Mouse (Mus musculus): Measurements from ENCODE around the gene Oard1.

Gene Oard1

GRCm38 (mm10) chr17:48409380-48410298, at the start of gene Oard1, which contains the start of gene Nfya:
Gene Oard1, plus strand, starts transcription at chr17:48410014.
Gene Nfya, minus strand, starts transcription at chr17:48409906.
- peak; percentile 100 for DNase-seq (ENCODE audit: low read depth, low spot score)

- no peak for DNase-seq (ENCODE audit: low read depth, low spot score)
These were observed 49.4 kb upstream of the Oard1 start for GRCm38 (mm10) chr17:48360462-48360861.

- DNase-seq (ENCODE audit: low read depth, low spot score): no peak
These were observed 47.5 kb upstream of the Oard1 start for GRCm38 (mm10) chr17:48362346-48362745.

GRCm38 (mm10) chr17:48362966-48363365, 46.8 kb upstream of the Oard1 start:
- no peak for DNase-seq (ENCODE audit: low read depth, low spot score)

DNA sequence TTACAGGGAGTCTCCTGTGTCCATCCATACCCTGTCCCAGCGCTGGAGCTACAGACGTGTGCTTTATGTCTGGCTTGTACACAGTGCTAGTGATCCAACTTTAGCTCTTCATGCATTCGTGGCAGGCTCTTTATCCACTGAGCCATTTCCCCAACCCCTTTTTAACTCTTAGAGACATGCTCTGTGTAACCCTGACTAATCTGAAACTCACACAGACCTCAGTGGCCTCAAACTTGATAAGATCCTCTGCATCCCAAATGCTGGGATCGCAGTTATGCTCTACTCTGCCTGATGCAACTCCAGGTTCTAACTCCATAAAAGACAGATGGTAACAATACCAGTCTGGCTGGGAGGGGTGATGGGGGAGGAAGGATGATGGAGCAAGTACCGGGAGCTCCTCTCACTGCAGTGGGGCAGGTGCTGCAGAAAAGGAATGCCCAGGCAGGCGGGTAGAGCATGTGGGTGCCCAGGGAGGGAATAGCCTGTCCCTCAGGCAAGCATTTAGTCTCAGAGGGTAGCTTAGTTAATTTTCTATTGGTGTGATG, 46.3 kb upstream of the Oard1 start:
- DNase-seq (ENCODE audit: low read depth, low spot score): no peak

DNA sequence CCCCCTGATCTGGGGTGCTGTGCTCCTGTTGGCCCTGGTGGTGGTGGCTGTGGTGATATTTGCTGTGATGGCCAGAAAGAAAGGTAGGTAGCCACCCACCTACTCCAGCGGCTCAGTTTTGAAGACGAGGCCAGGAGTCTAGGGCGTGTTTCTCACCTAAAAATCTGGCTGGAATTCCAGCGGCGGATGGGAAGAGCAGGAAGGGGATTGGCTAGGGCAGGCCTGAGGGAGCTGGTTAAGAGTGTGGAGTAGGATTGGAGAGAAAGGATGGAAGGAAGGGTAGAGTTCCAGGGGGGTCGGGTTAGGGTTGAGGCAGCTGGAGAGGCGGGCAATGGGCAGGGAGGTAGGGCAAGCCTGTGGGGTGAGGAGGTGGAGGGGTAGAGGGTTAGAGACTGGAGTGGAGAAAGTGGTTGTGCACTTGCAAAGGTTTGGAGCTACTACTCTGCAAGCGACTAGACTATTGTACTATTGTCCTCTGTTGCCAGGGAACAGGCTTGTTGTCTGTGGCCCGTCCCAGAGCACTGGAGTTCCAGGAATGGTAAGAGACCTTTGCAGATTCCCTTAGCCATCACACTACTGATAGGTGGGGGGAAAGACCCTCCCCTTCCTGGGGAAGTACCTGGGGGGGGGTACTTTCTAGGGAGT, 44.2 kb upstream of the Oard1 start:
- DNase-seq (ENCODE audit: low read depth, low spot score): no peak

- no peak for DNase-seq (ENCODE audit: low read depth, low spot score)
These were observed 43.0 kb upstream of the Oard1 start for GRCm38 (mm10) chr17:48366806-48367205.

DNA sequence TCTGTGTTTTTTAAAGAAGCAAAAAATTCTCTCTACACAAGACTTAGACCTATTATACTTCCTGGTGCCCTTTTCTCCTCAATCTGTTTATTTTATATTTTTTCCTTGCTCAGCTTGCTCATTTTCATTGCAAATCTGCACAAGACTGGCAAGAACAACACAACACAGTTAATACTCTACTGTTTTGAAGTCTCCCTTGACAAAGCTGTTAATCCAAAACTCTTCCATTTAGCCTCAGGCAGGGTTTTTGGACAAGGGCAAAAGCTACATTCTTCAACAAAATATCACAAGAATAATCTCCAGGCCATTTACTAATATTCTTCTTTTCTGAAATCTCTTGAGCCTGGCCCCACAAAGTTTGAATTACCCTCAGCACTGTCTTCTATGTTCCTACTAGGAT, 38.2 kb upstream of the Oard1 start:
- DNase-seq (ENCODE audit: low read depth, low spot score): no peak

- DNase-seq (ENCODE audit: low read depth, low spot score): no peak
These were observed 36.8 kb upstream of the Oard1 start for GRCm38 (mm10) chr17:48372987-48373386.

GRCm38 (mm10) chr17:48376102-48376501, 33.7 kb upstream of the Oard1 start:
- DNase-seq (ENCODE audit: low read depth, low spot score): no peak

GRCm38 (mm10) chr17:48379050-48379449, 30.8 kb upstream of the Oard1 start:
- no peak for DNase-seq (ENCODE audit: low read depth, low spot score)

- no peak for DNase-seq (ENCODE audit: low read depth, low spot score)
These were observed 23.9 kb upstream of the Oard1 start for GRCm38 (mm10) chr17:48385786-48386461.

GRCm38 (mm10) chr17:48388666-48389065, 21.1 kb upstream of the Oard1 start:
- no peak for DNase-seq (ENCODE audit: low read depth, low spot score)

DNA sequence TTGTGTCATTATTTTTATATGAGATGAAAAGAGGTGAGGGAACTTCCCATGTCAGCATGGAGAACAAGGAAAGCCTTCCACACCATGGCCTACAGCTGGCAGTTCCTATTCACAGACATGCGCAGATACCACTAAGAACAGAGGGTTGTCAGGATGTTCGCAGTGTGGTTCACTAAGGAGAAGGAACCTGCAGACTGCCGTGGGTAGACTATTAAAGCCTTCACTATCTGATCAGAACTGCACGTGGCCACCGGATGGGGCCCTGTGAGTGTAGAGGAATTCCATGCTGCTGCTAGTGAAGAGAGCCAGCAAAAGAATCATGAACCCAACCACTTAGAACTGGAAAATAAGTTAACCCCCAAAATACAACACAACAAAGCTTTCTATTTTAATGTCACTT, 20.4 kb upstream of the Oard1 start:
- DNase-seq (ENCODE audit: low read depth, low spot score): no peak

DNA sequence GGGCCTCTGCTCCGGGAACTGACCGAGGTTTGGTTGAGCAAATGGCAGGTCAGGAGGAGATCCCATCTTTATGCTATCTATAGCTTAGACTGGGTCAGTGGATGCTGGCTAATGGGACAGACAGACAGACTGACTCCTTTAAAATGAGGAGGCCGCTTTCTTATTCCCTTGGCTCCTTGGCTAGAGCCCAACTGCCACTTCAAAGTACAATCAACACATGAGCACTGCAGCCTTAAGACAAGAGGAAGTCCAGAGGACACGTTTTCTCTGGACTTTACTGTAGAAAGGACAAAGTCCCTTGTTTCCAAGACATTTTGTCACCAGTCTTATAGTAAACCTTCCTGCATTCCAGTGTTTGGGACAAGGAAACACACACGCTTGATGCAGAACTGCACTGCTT, 18.4 kb upstream of the Oard1 start:
- DNase-seq (ENCODE audit: low read depth, low spot score): no peak

GRCm38 (mm10) chr17:48392616-48393015, 17.2 kb upstream of the Oard1 start:
- no peak for DNase-seq (ENCODE audit: low read depth, low spot score)

GRCm38 (mm10) chr17:48401710-48402109, 8.1 kb upstream of the Oard1 start:
- DNase-seq (ENCODE audit: low read depth, low spot score): no peak

DNA sequence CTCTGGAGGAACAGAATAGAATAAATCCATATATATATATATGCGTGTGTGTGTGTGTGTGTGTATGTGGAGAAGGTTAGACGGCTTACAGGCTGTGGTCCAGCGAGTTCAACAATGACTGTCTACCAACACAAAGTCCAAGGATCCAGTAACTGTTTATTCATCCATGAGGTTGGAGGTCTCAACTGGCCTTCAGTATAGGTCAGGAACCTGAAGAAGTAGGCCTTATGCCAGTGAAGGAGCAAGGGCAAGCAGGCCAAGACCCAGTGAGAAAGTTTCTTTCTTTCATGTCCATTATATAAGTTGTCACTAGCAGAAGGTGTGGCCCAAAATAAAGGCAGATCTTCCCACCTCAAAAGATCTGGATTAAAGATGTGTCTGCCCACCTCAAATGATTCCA, 7.1 kb upstream of the Oard1 start:
- no peak for DNase-seq (ENCODE audit: low read depth, low spot score)

GRCm38 (mm10) chr17:48403848-48404247, 6.0 kb upstream of the Oard1 start:
- DNase-seq (ENCODE audit: low read depth, low spot score): peak; percentile 45

DNA sequence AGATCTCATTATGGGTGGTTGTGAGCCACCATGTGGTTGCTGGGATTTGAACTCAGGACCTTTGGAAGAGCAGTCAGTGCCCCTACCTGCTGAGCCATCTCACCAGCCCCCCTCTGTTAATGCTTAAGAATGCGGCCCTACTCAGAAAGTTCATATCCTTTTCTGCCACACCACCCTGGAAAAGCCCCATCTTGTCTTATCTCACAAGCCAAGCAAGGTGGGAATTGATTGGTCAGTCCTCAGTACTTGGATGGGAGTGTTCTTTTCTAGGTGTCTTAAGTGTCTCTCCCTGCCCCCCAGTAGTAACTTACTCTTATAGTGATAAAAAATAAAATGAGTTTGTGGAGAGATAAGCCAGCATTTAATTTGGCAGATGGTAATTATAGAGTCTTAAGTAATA, 5.1 kb upstream of the Oard1 start:
- DNase-seq (ENCODE audit: low read depth, low spot score): no peak

GRCm38 (mm10) chr17:48407154-48407553, 2.7 kb upstream of the Oard1 start:
- no peak for DNase-seq (ENCODE audit: low read depth, low spot score)

- no peak for DNase-seq (ENCODE audit: low read depth, low spot score)
These were observed 1.8 kb upstream of the Oard1 start for GRCm38 (mm10) chr17:48407910-48408525.
